Mouse (Mus musculus) heart, embryonic 15.5 days (tissue): ENCODE data around the gene Taf7l. TPM values are rescaled to one million over a fixed set of nuclear protein-coding genes. Genes with fewer than 3 reads are reported as not detected.

Experiments
- ATAC-seq: fragments of 200-750 bp; cut with Nextera tagmentation; replicated peaks from 2 replicates; pipeline ENCODE4 v1.8.0; 2017; ENCODE audit warnings: low read depth, moderate TSS enrichment; ENCODE audit not compliant: insufficient number of reproducible peaks, insufficient read depth, low FRiP score
- H3K27ac ChIP-seq: fragments of 300-500 bp; sonication (generic); 2 replicates; pipeline ENCODE4 v1.5.1; 2015; ENCODE audit warnings: mild to moderate bottlenecking, inconsistent platforms
- H3K27me3 ChIP-seq: fragments of 300-500 bp; sonication (generic); 2 replicates; pipeline ENCODE4 v1.6.1; 2015; ENCODE audit warnings: inconsistent platforms
- H3K36me3 ChIP-seq: fragments of 300-500 bp; sonication (generic); 2 replicates; pipeline ENCODE4 v1.6.1; 2015; ENCODE audit warnings: mild to moderate bottlenecking, inconsistent platforms
- H3K4me1 ChIP-seq: fragments of 300-500 bp; sonication (generic); replicated peaks from 2 replicates; pipeline ENCODE4 v1.6.1; 2015; ENCODE audit warnings: inconsistent platforms
- H3K4me2 ChIP-seq: fragments of 300-500 bp; sonication (generic); 2 replicates; pipeline ENCODE4 v1.6.1; 2015; ENCODE audit warnings: inconsistent platforms, mild to moderate bottlenecking, moderate library complexity
- H3K4me3 ChIP-seq: fragments of 300-500 bp; sonication (generic); 2 replicates; pipeline ENCODE4 v1.5.1; 2015; ENCODE audit warnings: mild to moderate bottlenecking, inconsistent platforms
- H3K9ac ChIP-seq: fragments of 300-500 bp; sonication (generic); 2 replicates; pipeline ENCODE4 v1.6.1; 2015; ENCODE audit warnings: mild to moderate bottlenecking, inconsistent platforms
- H3K9me3 ChIP-seq: fragments of 300-500 bp; sonication (generic); replicated peaks from 2 replicates; pipeline ENCODE4 v1.6.1; 2016; ENCODE audit warnings: inconsistent platforms
- WGBS: fragments of 180-500 bp; shearing (Covaris S2); methylation state at CpG from one replicate; pipeline ENCODE4 v1.1.7; 2015; ENCODE audit warnings: mixed read lengths; 5-methylcytosine and 5-hydroxymethylcytosine counted together
- polyA plus RNA-seq: library from polyadenylated mRNA; unstranded; fragments of >200 nt; fragmentation: Nextera tagmentation; extraction: Ambion mirVana; gene quantifications from 2 replicates; pipeline ENCODE4 v1.2.1, GENCODE M21; 2015

Taf7l gene
- not detected in 2 replicates for polyA plus RNA-seq

DNA sequence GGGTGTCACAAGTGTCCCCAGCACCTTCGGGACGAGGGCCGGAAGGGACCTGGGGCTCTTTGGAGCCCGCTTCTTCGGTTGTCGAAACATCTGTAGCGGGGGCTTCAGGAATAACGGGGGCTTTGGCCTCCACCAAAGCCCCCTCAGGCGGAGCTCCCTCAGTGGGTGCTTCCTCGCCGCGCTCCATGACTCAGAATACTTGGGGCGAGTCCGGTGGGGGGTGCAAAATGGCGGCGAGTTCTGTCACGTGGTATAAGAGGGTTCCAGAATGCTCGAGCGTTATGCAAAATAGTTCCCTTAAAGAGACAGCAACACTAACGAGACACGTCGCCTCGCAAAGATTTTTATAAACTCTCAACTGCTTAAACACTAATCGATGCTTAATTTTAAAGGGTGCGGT is at the start of gene Taf7l:
Gene Taf7l (minus strand): TSS at position 201 of the 400 bp plus-strand sequence.
- H3K4me3 ChIP-seq: peak within 1 kb of the TSS; percentile 2; the same call in 1 of the 2 replicates
- no peak within 1 kb of the TSS for H3K27ac ChIP-seq
- no peaks in the 10 kb centered on the region for H3K36me3 ChIP-seq
- WGBS: 84% methylated on average over 25 of the region's 25 CpGs
- H3K27me3 ChIP-seq: no peaks in the 10 kb centered on the region
- no peak within 1 kb of the TSS for H3K9ac ChIP-seq
- H3K9me3 ChIP-seq: peaks cover 9% of the 10 kb centered on the region; the same call in 1 of the 2 replicates
- H3K4me1 ChIP-seq: no peaks in the 10 kb centered on the region
- no peak within 1 kb of the TSS for H3K4me2 ChIP-seq
- no peak for ATAC-seq

DNA sequence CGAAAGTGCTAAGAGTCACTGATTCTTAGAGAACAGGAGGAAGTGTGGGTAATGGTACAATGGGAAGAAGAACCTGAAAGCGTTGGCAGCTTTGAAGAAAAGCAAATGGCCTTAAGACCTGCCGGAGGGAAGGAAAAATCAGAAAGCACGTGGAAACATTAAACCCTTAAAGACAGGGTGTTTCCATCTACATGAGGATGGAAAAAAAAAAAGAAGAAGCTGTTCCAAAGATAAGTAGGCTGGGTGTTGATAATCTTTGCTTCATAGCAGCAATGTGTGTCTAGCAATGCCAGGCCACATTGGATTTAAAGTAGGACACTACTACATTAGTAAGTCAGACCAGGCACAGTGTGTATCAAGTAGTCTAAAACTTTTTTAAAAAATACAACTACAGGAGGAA is 49.0 kb upstream of the Taf7l start:
- ATAC-seq: no peak
- 60% methylated on average over 4 of the region's 4 CpGs for WGBS

DNA sequence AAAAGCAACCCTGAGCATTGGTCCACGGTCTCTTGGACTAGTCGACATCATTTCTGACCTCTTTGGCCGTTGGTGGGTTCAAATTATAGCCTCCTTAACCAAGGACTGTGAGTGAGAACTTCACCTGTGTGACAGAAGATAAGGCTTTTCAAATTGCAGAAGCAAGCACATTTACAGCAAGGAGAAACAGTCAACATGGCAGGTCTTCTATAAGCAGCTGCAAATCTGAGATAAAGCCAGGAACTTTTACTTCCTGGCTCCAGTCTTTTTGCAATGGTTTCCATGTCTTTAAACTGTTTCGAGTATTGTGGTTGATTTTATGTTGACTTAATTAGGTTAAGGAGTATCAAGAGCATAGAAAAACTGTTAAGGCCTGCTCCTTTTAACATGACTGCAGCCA is 47.5 kb upstream of the Taf7l start:
- Histone ChIP-seq H3K4me2 (no peak overlapping the region), H3K9me3 (no peaks in the 10 kb centered on the region), H3K27ac (no peak overlapping the region), H3K4me1 (no peaks in the 10 kb centered on the region), H3K9ac (no peak overlapping the region), H3K36me3 (no peaks in the 10 kb centered on the region), H3K27me3 (no peaks in the 10 kb centered on the region), H3K4me3 (no peak overlapping the region)
- 66% methylated on average over 4 of the region's 4 CpGs for WGBS
- ATAC-seq: no peak

More for the DNA sequence above, 49.0 kb upstream of the Taf7l start:
- no peaks in the 10 kb centered on the region for H3K36me3 ChIP-seq
- H3K4me2 ChIP-seq: no peak overlapping the region
- H3K9me3 ChIP-seq: no peaks in the 10 kb centered on the region
- H3K27ac ChIP-seq: no peak overlapping the region
- H3K4me3 ChIP-seq: no peak overlapping the region
- no peak overlapping the region for H3K9ac ChIP-seq
- no peaks in the 10 kb centered on the region for H3K27me3 ChIP-seq
- H3K4me1 ChIP-seq: no peaks in the 10 kb centered on the region

DNA sequence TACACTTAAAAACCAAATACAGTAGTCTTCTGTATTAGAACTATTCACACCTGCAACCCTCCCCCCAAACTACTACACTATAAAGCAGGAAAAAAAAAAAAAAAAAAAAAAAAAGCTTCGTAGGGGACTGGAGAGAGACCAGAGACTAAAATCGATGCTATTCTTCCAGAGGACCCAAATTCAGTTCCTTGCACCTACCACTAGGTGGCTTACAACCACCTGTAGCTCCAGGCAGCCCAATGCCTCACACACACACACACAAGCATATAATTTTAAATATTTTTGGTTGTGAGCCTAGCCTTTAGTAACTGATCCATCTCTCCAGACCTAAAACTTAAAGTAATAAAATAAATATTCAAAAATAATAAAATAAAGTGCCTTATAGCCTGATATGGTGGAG is 33.2 kb upstream of the Taf7l start:
- WGBS: 29% methylated on average over 2 of the region's 2 CpGs
- no peaks in the 10 kb centered on the region for H3K27me3 ChIP-seq
- H3K36me3 ChIP-seq: no peaks in the 10 kb centered on the region
- no peak overlapping the region for H3K27ac ChIP-seq
- H3K4me1 ChIP-seq: no peaks in the 10 kb centered on the region
- H3K9ac ChIP-seq: no peak overlapping the region
- H3K9me3 ChIP-seq: no peaks in the 10 kb centered on the region
- no peak for ATAC-seq
- H3K4me3 ChIP-seq: no peak overlapping the region
- H3K4me2 ChIP-seq: no peak overlapping the region

DNA sequence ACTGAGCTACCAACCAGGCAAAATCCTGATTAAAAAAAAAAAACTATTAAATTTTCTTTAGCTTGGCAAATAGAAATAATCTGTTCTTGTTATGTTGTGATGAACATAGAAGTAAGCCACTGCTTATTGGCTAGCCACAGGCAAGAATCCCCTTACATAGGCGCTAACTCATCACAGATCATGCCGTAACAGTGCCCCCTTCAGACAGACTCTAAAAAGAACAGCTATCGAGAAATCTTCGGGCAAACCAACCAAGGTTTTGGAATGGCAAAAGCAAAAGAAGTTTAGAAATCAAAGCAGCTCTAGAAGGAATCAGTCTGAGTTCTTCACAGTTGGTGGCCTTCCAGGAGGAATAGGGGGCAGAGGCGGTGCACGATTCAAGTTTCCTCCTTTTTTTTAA is 31.7 kb upstream of the Taf7l start:
- no peak overlapping the region for H3K27ac ChIP-seq
- 63% methylated on average over 6 of the region's 6 CpGs for WGBS
- no peak overlapping the region for H3K4me2 ChIP-seq
- H3K27me3 ChIP-seq: no peaks in the 10 kb centered on the region
- H3K4me3 ChIP-seq: no peak overlapping the region
- no peaks in the 10 kb centered on the region for H3K9me3 ChIP-seq
- no peak overlapping the region for H3K9ac ChIP-seq
- no peaks in the 10 kb centered on the region for H3K4me1 ChIP-seq
- no peaks in the 10 kb centered on the region for H3K36me3 ChIP-seq
- ATAC-seq: no peak

DNA sequence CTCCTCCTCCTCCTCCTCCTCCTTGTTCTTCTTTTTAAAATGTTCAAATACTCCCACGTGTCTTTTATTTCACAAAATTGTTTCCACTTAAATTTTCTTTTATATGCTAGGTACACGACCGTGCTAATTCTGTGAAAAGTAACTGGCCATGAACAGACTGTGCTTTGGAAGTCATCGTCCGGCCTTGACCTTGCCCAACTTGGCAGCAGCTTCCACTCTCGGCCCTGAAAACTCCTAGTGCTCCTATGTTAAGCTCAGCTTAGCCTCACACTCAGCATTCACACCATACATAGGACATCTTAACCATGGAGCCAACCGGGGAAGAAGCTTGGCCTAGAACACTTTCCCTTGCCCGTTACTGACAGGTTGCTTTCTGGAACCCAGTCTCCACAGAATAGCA is 24.4 kb upstream of the Taf7l start:
- Histone ChIP-seq H3K9ac (no peak overlapping the region), H3K27ac (no peak overlapping the region), H3K36me3 (no peaks in the 10 kb centered on the region), H3K4me2 (no peak overlapping the region), H3K27me3 (no peaks in the 10 kb centered on the region), H3K9me3 (no peaks in the 10 kb centered on the region), H3K4me1 (no peaks in the 10 kb centered on the region), H3K4me3 (no peak overlapping the region)
- no peak for ATAC-seq
- whole genome bisulfite sequencing: 84% methylated on average over 8 of the region's 8 CpGs

DNA sequence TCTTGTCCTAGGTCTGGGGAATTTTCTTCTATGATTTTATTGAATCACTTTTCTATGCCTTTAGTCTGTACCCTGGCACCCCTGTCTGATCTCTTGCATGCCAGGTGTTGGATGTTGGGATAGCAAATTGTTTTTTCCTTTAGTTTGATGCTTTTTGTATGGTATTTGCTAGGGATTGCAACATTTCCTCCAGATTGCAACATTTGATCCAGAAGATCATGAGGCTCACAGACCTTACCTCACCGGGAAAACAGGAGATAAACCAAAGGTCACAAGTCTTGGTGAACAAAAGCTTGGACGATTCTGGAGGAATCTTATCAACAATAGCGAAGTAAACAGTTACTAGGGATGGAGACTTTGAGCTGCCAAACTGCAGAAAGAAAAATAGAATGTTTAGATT is 5.4 kb upstream of the Taf7l start:
- no peak for ATAC-seq
- WGBS: 39% methylated on average over 3 of the region's 3 CpGs
- Histone ChIP-seq H3K4me1 (no peaks in the 10 kb centered on the region), H3K9ac (no peak overlapping the region), H3K36me3 (no peaks in the 10 kb centered on the region), H3K9me3 (no peaks in the 10 kb centered on the region), H3K27me3 (no peaks in the 10 kb centered on the region), H3K4me2 (no peak overlapping the region), H3K27ac (no peak overlapping the region), H3K4me3 (no peak overlapping the region)

DNA sequence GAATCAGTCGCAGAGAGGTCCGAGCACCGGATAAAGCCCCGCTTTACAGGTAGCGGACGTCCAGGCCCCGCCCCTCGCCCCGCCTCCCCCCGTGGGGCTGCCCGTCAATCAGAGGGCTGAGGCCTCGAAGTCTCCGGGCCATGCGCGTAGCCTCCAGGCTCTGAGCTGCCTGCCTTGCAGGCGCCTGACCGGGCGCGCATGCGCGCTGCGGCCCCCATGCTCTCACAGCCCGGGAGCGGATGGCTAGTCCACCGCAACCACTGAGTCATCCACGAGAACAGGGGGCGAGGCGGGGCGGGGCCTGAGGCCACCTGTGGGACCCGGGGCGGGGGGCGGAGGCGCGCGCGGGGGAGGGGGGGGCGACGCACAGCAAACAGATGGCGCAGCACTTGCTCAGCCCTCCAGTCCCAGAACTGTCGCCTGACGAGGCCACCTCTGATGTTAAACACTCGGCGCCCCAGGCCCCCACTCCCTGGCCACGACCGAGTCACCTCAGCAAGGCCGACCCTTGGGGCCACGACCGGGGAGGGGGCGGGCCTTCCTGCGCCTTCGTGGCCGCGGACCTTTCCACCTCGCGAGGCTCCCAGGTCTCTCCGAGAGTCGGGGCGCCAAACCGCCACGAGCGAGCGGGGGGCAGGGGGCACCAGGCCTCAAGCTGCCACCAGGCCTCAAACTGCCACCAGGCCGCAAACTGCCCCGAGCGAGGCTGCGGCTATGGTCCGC is 1.1 kb downstream of the Taf7l start:
- H3K27ac ChIP-seq: no peak overlapping the region
- H3K27me3 ChIP-seq: no peaks in the 10 kb centered on the region
- peaks cover 9% of the 10 kb centered on the region; the same call in 1 of the 2 replicates for H3K9me3 ChIP-seq
- H3K36me3 ChIP-seq: no peaks in the 10 kb centered on the region
- ATAC-seq: no peak; the same call in 1 of the 2 replicates
- H3K4me3 ChIP-seq: peak overlapping the region; percentile 2; the same call in 1 of the 2 replicates
- H3K4me1 ChIP-seq: no peaks in the 10 kb centered on the region
- 0 out of 2 replicates have a peak overlapping the region, but pooled peaks have one; percentile 18 for H3K4me2 ChIP-seq
- WGBS: 51% methylated on average over 65 of the region's 67 CpGs
- no peak overlapping the region for H3K9ac ChIP-seq

DNA sequence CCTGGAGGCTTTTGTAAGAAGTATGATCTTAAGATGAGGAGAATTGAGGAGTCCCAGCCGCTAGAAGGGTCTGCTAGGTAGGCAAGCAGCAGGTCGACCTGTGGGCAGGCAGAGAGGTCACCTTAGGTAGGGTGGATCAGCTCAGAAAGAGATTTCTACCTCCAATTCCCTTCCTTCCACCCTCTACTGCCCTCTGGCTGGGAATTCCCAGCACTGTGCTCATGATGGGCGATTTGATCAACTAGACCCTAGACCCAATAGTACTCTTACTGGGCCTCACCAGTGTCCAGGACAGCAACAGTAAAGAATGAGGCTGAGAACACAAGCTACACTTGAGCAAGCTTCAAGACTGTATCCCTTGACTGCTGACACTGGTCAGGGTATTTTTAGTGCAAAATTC is 49.0 kb downstream of the Taf7l start:
- no peak for ATAC-seq
- Histone ChIP-seq H3K4me2 (no peak overlapping the region), H3K36me3 (no peaks in the 10 kb centered on the region)

DNA sequence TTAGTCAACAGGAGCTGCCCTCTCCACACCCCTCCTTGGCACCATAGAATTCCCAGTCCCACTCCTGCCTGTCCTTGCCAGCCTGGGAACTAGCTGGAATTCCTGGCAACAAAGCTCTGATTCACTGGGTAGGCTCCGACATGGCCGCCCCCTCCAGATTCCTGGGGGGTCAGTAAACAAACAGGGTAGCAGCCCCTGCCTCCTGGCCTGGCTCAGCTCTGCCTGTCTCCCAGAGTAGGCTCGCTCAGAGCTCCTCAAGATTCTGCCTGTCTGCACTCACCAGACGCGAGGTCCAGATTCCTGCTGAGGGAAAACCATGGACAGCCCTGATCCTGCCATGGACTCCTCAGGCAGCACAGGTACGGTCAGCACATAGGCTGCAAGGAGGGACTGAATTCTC is 49.5 kb downstream of the Taf7l start:
- no peak overlapping the region for H3K27ac ChIP-seq
- H3K36me3 ChIP-seq: no peaks in the 10 kb centered on the region
- H3K9ac ChIP-seq: no peak overlapping the region
- H3K4me3 ChIP-seq: no peak overlapping the region
- H3K4me2 ChIP-seq: no peak overlapping the region
- 0 out of 2 replicates have a peak, but pooled peaks cover 2% of the 10 kb centered on the region for H3K4me1 ChIP-seq
- no peak; the same call in 1 of the 2 replicates for ATAC-seq
- 56% methylated on average over 6 of the region's 6 CpGs for WGBS
- H3K27me3 ChIP-seq: no peaks in the 10 kb centered on the region
- no peaks in the 10 kb centered on the region for H3K9me3 ChIP-seq

More for the DNA sequence above, 49.0 kb downstream of the Taf7l start:
- Histone ChIP-seq H3K4me1 (0 out of 2 replicates have a peak, but pooled peaks cover 2% of the 10 kb centered on the region), H3K27me3 (no peaks in the 10 kb centered on the region), H3K27ac (no peak overlapping the region), H3K9ac (no peak overlapping the region), H3K4me3 (no peak overlapping the region), H3K9me3 (no peaks in the 10 kb centered on the region)
- 63% methylated on average over 3 of the region's 3 CpGs for WGBS

DNA sequence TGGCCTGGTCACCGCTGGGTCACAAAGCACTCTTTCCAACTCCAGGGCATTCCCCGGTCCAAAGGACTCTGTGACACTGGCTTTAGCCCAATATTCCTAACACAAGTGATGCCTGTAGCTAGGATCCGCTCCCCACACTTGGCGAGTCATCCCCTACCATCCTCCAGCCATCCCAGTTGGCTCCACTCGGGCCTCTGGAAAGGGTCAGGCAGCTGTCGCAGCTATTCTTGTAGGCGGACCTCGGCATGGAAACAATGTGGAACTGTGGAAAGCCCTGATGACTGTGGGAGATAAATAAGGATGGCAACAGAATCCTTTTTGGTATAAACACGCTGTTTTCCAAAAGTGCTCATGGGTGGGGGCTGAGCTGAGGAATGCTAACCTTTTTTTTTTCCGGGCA is 50.5 kb downstream of the Taf7l start:
- H3K27me3 ChIP-seq: no peaks in the 10 kb centered on the region
- H3K27ac ChIP-seq: no peak overlapping the region
- no peaks in the 10 kb centered on the region for H3K36me3 ChIP-seq
- H3K4me2 ChIP-seq: no peak overlapping the region
- ATAC-seq: no peak
- H3K9ac ChIP-seq: no peak overlapping the region
- no peaks in the 10 kb centered on the region for H3K9me3 ChIP-seq
- no peak overlapping the region for H3K4me3 ChIP-seq
- H3K4me1 ChIP-seq: 0 out of 2 replicates have a peak, but pooled peaks cover 2% of the 10 kb centered on the region
- WGBS: 46% methylated on average over 10 of the region's 10 CpGs

DNA sequence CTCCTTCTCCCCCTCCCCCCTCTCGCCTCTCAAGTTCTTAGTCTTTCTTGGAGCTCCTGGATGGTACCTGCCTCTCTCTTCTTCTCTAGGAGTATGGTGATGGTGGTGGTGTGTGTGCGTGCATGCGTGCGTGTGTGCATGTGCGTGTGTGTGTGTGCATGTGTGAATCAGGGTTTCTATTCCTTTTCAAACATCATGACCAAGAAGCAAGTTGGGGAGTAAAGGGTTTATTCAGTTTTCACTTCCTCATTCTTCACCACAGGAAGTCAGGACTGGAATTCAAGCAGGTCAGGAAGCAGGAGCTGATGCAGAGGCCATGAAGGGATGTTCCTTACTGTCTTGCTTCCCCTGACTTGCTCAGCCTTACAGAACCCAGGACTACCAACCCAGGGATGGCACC is 52.0 kb downstream of the Taf7l start:
- Histone ChIP-seq H3K36me3 (no peaks in the 10 kb centered on the region), H3K4me3 (no peak overlapping the region), H3K27ac (no peak overlapping the region), H3K4me1 (0 out of 2 replicates have a peak, but pooled peaks cover 2% of the 10 kb centered on the region), H3K9ac (no peak overlapping the region), H3K4me2 (no peak overlapping the region), H3K27me3 (no peaks in the 10 kb centered on the region), H3K9me3 (no peaks in the 10 kb centered on the region)
- 91% methylated on average over 5 of the region's 5 CpGs for WGBS
- ATAC-seq: no peak
